Mouse (Mus musculus): Measurements from ENCODE around the gene Clec4b2. TPM values are rescaled to one million over a fixed set of nuclear protein-coding genes. Genes with fewer than 3 reads are reported as not detected.
"Not testable (repeated sequence)": the region's sequence is repeated elsewhere in the genome, so short reads cannot be mapped to it uniquely, and the experiment has no call there.

The Clec4b2 gene
- polyA plus RNA-seq, 1 experiment from 2014 or later, result not detected

DNA sequence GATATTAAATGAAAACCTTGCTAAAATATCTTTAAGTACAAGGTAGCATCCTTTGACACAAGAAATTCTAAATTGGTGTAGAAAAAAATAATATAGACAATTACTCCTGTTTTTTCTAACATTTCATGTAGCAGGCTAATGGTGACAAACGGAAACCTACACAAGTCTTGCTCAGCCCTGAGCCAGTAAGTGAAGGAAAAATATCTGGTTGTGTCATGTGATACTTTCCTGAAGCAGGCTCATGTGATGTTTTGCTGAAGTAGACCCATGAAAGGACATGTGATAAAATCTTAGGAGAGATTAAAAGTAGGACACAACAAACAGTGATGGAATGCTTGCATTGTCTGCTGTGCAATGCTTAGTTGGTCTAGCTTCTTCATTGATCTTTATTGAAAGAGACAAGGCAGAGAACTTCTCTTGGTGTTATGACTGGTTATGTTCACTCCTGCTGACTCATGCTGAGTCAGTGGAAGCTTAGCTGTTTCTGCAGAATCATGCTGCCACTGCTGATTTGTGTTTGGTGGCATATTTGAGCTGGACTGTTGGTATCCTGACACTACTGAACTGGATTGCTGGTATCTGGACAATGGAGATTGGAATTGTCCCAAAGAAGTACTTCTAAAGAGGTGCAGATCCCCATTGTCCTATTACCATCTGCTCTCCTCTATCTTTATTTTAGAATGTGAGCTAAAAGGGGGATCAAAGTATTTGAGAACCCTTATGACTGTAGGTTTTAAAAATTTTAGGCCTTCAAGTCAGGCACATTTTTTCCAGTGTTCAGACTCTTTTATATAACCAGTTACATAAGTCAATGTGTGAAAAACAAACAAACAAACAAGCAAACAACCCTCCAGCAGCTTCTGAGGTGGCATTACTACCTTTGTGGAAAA lies 34.7 kb downstream of the Clec4b2 start:
- ATAC-seq (replicated peaks; ENCODE audit: low FRiP score) (peak; percentile 65), DNase-seq (ENCODE audit: low spot score) (no peak)
- no peak overlapping the region for H3K9ac ChIP-seq (ENCODE audit: low read depth, low read length)
- no peak overlapping the region for H3K4me3 ChIP-seq (ENCODE audit: low read depth, low read length)
- no peak overlapping the region for H3K27ac ChIP-seq (ENCODE audit: low read depth, low read length)
- H3K27me3 ChIP-seq (replicated peaks; ENCODE audit: control insufficient read depth, insufficient read depth, low read length), result no peaks in the 10 kb centered on the region
- H3K36me3 ChIP-seq (ENCODE audit: control insufficient read depth, insufficient read depth, low read length), result no peaks in the 10 kb centered on the region
- WGBS, result 84% methylated on average over 1 of the region's 1 CpGs
- H3K4me2 ChIP-seq, result no peak overlapping the region
- no peaks in the 10 kb centered on the region for H3K4me1 ChIP-seq (replicated peaks; ENCODE audit: control insufficient read depth, insufficient read depth, low read length)
- no peaks in the 10 kb centered on the region for H3K9me3 ChIP-seq (ENCODE audit: control insufficient read depth, low read length)

DNA sequence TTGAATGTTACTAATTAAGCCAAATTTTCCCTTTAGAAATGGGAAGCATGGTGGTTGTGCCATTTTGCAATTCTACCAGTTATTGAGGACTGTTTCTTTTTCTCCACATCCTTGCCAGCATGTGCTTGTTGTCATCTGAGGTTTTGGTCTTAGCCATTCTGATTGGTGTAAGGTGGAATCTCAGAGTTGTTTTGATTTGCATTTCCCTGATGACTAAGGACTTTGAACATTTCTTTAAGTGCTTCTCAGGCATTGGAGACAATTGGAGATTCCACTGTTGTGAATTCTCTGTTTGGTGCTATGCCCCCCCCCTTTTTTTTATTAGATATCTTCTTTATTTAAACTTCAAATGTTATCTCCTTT lies 35.4 kb downstream of the Clec4b2 start:
- not testable (repeated sequence) for DNase-seq (ENCODE audit: low spot score); H3K4me2 ChIP-seq; H3K9me3 ChIP-seq (ENCODE audit: control insufficient read depth, low read length); H3K4me1 ChIP-seq (replicated peaks; ENCODE audit: control insufficient read depth, insufficient read depth, low read length); H3K36me3 ChIP-seq (ENCODE audit: control insufficient read depth, insufficient read depth, low read length); H3K27me3 ChIP-seq (replicated peaks; ENCODE audit: control insufficient read depth, insufficient read depth, low read length); H3K4me3 ChIP-seq (ENCODE audit: low read depth, low read length); ATAC-seq (replicated peaks; ENCODE audit: low FRiP score); H3K9ac ChIP-seq (ENCODE audit: low read depth, low read length); H3K27ac ChIP-seq (ENCODE audit: low read depth, low read length)

DNA sequence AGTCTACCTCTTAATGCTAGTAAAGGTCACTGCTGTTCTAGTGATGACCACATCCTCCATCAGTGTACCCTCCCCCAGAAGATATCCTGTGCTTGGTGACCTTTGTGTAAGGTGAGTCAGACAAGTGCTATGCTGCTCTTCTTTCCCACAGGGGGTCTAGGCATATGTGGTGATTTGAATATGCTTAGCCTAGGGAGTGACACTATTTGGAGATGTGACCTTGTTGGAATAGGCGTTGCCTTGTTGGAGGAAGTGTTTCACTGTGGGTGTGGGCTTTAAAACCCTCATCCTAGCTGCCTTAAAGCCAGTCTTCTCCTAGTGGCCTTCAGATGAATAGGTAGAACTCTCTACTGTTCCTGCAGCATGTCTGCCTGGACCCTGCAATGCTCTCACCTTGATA lies 39.0 kb downstream of the Clec4b2 start:
- 72% methylated on average over 1 of the region's 1 CpGs for WGBS
- DNase-seq (ENCODE audit: low spot score) (no peak), ATAC-seq (replicated peaks; ENCODE audit: low FRiP score) (no peak)
- Histone ChIP-seq H3K27me3 (replicated peaks; ENCODE audit: control insufficient read depth, insufficient read depth, low read length) (no peaks in the 10 kb centered on the region), H3K9ac (ENCODE audit: low read depth, low read length) (no peak overlapping the region), H3K4me3 (ENCODE audit: low read depth, low read length) (no peak overlapping the region), H3K36me3 (ENCODE audit: control insufficient read depth, insufficient read depth, low read length) (no peaks in the 10 kb centered on the region), H3K27ac (ENCODE audit: low read depth, low read length) (no peak overlapping the region), H3K4me2 (no peak overlapping the region), H3K4me1 (replicated peaks; ENCODE audit: control insufficient read depth, insufficient read depth, low read length) (no peaks in the 10 kb centered on the region), H3K9me3 (ENCODE audit: control insufficient read depth, low read length) (no peaks in the 10 kb centered on the region)

DNA sequence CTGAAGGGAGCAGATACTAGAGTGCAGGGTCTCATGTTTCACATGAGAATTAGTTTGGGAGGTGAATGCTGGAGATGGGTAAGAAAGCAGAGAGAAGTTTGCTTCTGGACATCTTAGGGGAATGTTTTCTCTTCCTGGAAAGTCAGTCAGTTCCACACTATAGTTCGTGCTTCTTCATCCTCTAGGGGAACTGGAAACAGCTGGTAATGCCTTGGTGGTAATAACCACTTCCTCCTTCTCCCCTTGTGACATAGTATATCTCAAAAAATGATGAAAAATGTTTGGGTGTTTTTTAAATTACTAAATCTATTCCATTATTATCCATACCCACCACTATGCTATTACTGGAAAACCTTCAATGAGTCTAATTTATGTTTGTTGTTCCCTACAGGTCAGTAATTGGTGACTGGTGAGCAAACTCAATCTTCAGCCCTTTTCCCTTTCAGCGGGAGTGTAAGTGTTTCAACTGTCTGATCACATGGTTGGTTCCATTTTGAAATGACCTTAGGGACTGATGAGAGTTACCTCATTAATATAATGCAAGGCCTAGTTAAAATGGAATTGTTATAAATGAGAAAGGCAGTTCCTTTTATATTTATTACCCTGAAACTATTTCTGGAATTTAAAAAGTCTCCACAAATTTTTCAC lies 55.0 kb downstream of the Clec4b2 start:
- DNase-seq (ENCODE audit: low spot score), result no peak
- H3K9me3 ChIP-seq (ENCODE audit: control insufficient read depth, low read length), result no peaks in the 10 kb centered on the region
- WGBS, result 52% methylated on average over 2 of the region's 2 CpGs
- no peak overlapping the region for H3K4me2 ChIP-seq
- H3K4me3 ChIP-seq (ENCODE audit: low read depth, low read length), result no peak overlapping the region
- H3K27me3 ChIP-seq (replicated peaks; ENCODE audit: control insufficient read depth, insufficient read depth, low read length), result no peaks in the 10 kb centered on the region
- no peaks in the 10 kb centered on the region for H3K36me3 ChIP-seq (ENCODE audit: control insufficient read depth, insufficient read depth, low read length)
- ATAC-seq (replicated peaks; ENCODE audit: low FRiP score), result no peak
- no peak overlapping the region for H3K9ac ChIP-seq (ENCODE audit: low read depth, low read length)
- H3K27ac ChIP-seq (ENCODE audit: low read depth, low read length), result no peak overlapping the region
- no peaks in the 10 kb centered on the region for H3K4me1 ChIP-seq (replicated peaks; ENCODE audit: control insufficient read depth, insufficient read depth, low read length)

DNA sequence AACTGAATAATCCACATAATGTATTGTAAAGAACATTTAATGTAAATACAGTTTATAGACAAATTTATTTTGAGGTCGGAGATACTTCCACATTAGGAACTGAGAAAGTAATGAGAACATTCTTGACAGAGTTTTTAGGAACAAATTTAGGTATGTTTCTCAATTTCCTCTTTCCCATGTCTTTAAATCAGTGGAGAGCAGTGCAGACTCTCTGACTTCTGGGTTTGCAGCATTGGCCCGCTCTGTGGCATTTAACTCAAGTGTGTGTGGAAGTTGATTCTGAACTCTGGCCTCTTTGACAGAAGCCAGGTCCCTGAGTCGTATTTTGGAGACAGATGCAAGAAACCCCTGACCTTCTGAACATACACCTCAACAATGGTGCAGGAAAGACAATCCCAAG lies 57.0 kb downstream of the Clec4b2 start, which contains the start of gene Clec4n:
TSS of gene Clec4n (plus strand) at position 200 of the 400 bp plus-strand sequence.
- H3K27ac ChIP-seq (ENCODE audit: low read depth, low read length), result no peak within 1 kb of the TSS
- H3K9me3 ChIP-seq (ENCODE audit: control insufficient read depth, low read length), result no peaks in the 10 kb centered on the region
- 54% methylated on average over 3 of the region's 3 CpGs for WGBS
- H3K9ac ChIP-seq (ENCODE audit: low read depth, low read length), result no peak within 1 kb of the TSS
- no peak within 1 kb of the TSS for H3K4me2 ChIP-seq
- no peaks in the 10 kb centered on the region for H3K4me1 ChIP-seq (replicated peaks; ENCODE audit: control insufficient read depth, insufficient read depth, low read length)
- no peaks in the 10 kb centered on the region for H3K27me3 ChIP-seq (replicated peaks; ENCODE audit: control insufficient read depth, insufficient read depth, low read length)
- H3K36me3 ChIP-seq (ENCODE audit: control insufficient read depth, insufficient read depth, low read length), result no peaks in the 10 kb centered on the region
- H3K4me3 ChIP-seq (ENCODE audit: low read depth, low read length), result no peak within 1 kb of the TSS
- no peak for ATAC-seq (replicated peaks; ENCODE audit: low FRiP score)
- DNase-seq (ENCODE audit: low spot score), result no peak

DNA sequence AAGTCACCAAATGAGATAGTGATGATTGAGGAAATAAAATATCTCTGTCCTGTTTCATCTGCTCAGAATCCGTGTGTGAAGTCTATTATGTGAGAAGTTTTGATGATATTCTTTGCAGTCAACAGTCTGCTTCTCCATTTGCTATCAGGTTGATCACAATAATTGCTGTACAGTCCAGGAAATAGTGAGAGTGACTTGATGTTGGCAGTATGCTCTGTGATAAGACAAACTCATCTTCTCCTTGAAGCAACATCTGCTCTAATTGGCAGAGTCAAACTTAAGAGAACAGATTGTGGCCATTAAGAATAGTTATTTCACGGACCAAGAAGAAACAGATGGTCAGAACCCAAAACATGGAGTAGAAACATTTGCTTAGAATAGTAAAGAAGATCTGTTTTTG lies 58.5 kb downstream of the Clec4b2 start:
- H3K36me3 ChIP-seq (ENCODE audit: control insufficient read depth, insufficient read depth, low read length), result no peaks in the 10 kb centered on the region
- ATAC-seq (replicated peaks; ENCODE audit: low FRiP score), result no peak
- H3K27ac ChIP-seq (ENCODE audit: low read depth, low read length), result no peak overlapping the region
- no peak overlapping the region for H3K4me2 ChIP-seq
- H3K9ac ChIP-seq (ENCODE audit: low read depth, low read length), result no peak overlapping the region
- no peaks in the 10 kb centered on the region for H3K9me3 ChIP-seq (ENCODE audit: control insufficient read depth, low read length)
- no peak overlapping the region for H3K4me3 ChIP-seq (ENCODE audit: low read depth, low read length)
- DNase-seq (ENCODE audit: low spot score), result no peak
- no peaks in the 10 kb centered on the region for H3K4me1 ChIP-seq (replicated peaks; ENCODE audit: control insufficient read depth, insufficient read depth, low read length)
- 56% methylated on average over 2 of the region's 2 CpGs for WGBS
- no peaks in the 10 kb centered on the region for H3K27me3 ChIP-seq (replicated peaks; ENCODE audit: control insufficient read depth, insufficient read depth, low read length)

DNA sequence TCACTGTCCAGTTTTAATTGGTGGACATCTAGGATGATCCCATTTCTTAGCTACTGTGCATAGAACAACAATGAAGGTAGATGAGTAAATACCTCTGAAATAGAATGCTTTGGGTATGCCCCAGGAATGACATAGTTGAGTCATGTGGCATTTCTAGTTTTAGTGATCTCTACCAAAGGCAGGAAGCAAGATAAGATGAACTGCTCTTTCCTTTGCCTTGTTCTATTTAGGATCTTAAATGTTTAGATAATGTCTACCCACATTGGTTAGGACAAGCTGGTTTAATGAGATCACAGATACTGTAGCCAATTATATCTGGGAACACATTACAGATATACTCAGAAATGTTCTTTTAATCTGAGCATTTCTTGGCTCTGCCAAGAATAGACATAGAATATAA lies 64.9 kb downstream of the Clec4b2 start:
- Histone ChIP-seq H3K4me1 (replicated peaks; ENCODE audit: control insufficient read depth, insufficient read depth, low read length) (no peaks in the 10 kb centered on the region), H3K4me3 (ENCODE audit: low read depth, low read length) (no peak overlapping the region), H3K4me2 (no peak overlapping the region), H3K27me3 (replicated peaks; ENCODE audit: control insufficient read depth, insufficient read depth, low read length) (no peaks in the 10 kb centered on the region), H3K9ac (ENCODE audit: low read depth, low read length) (no peak overlapping the region), H3K36me3 (ENCODE audit: control insufficient read depth, insufficient read depth, low read length) (no peaks in the 10 kb centered on the region), H3K9me3 (ENCODE audit: control insufficient read depth, low read length) (no peaks in the 10 kb centered on the region), H3K27ac (ENCODE audit: low read depth, low read length) (no peak overlapping the region)
- ATAC-seq (replicated peaks; ENCODE audit: low FRiP score), result no peak
- DNase-seq (ENCODE audit: low spot score), result no peak

DNA sequence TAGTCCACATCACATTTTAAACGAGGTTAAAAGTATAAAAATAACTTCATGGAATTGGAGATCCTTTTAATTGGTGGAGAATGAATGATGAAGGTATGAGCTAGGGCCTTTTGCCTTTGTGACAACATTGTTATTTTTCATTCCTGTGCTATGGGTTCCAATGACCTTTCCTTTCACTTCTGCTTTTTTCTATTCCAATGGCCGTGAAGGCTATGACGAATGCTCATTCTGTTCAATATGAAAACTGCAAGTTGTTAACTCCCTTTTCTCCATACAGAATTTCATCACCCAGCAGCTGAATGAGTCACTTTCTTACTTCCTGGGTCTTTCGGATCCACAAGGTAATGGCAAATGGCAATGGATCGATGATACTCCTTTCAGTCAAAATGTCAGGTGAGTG lies 71.5 kb downstream of the Clec4b2 start:
- H3K4me1 ChIP-seq (replicated peaks; ENCODE audit: control insufficient read depth, insufficient read depth, low read length), result no peaks in the 10 kb centered on the region
- no peak for DNase-seq (ENCODE audit: low spot score)
- no peaks in the 10 kb centered on the region for H3K27me3 ChIP-seq (replicated peaks; ENCODE audit: control insufficient read depth, insufficient read depth, low read length)
- H3K9me3 ChIP-seq (ENCODE audit: control insufficient read depth, low read length), result no peaks in the 10 kb centered on the region
- WGBS, result 84% methylated on average over 5 of the region's 5 CpGs
- no peak overlapping the region for H3K27ac ChIP-seq (ENCODE audit: low read depth, low read length)
- H3K4me3 ChIP-seq (ENCODE audit: low read depth, low read length), result no peak overlapping the region
- H3K36me3 ChIP-seq (ENCODE audit: control insufficient read depth, insufficient read depth, low read length), result no peaks in the 10 kb centered on the region
- H3K4me2 ChIP-seq, result no peak overlapping the region
- no peak overlapping the region for H3K9ac ChIP-seq (ENCODE audit: low read depth, low read length)
- no peak for ATAC-seq (replicated peaks; ENCODE audit: low FRiP score)

DNA sequence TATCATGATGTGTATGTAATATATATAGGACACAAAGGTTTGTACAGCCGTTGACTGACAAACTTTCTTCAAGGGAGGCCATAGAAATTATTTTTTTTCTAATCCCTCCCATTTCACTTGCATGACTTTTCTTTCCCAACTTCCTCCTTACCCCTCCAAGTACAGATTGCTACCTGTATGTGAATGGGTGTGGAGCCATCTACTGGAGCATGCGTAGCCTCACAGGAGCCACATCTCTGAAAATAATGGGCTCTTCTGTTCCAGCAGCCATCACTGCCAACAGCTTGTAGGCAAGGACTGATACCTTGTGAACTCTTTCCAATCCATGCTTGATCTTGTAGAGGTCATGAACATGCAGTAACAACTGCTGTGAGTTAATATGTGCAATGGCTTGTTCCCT lies 76.2 kb downstream of the Clec4b2 start:
- ATAC-seq (replicated peaks; ENCODE audit: low FRiP score); H3K9ac ChIP-seq (ENCODE audit: low read depth, low read length); H3K4me3 ChIP-seq (ENCODE audit: low read depth, low read length); H3K4me2 ChIP-seq; H3K4me1 ChIP-seq (replicated peaks; ENCODE audit: control insufficient read depth, insufficient read depth, low read length); H3K27ac ChIP-seq (ENCODE audit: low read depth, low read length); H3K9me3 ChIP-seq (ENCODE audit: control insufficient read depth, low read length); H3K27me3 ChIP-seq (replicated peaks; ENCODE audit: control insufficient read depth, insufficient read depth, low read length); DNase-seq (ENCODE audit: low spot score); H3K36me3 ChIP-seq (ENCODE audit: control insufficient read depth, insufficient read depth, low read length): not testable (repeated sequence)
- 84% methylated on average over 2 of the region's 2 CpGs for WGBS
